Mouse (Mus musculus): ENCODE results near the gene Map1s.

GRCm38 (mm10) chr8:70865350-70866000, 40.3 kb upstream of the Map1s start:
- TF ChIP-seq CTCF (IDR thresholded peaks at IDR 0.05) (no peak; the same call in 1 of the 2 replicates), EP300 (IDR thresholded peaks at IDR 0.05) (no peak)
